Mouse (Mus musculus) urinary bladder, postnatal 36 days (tissue): ENCODE data around the gene Irf2bpl.

Experiments used
- DNase-seq, 2 experiments: peaks; one replicate each; pipeline ENCODE4 v3.0.0; 2022; ENCODE audit warnings: low spot score in 2 of 2, mixed read lengths in 1 of 2

Gene Irf2bpl

DNA sequence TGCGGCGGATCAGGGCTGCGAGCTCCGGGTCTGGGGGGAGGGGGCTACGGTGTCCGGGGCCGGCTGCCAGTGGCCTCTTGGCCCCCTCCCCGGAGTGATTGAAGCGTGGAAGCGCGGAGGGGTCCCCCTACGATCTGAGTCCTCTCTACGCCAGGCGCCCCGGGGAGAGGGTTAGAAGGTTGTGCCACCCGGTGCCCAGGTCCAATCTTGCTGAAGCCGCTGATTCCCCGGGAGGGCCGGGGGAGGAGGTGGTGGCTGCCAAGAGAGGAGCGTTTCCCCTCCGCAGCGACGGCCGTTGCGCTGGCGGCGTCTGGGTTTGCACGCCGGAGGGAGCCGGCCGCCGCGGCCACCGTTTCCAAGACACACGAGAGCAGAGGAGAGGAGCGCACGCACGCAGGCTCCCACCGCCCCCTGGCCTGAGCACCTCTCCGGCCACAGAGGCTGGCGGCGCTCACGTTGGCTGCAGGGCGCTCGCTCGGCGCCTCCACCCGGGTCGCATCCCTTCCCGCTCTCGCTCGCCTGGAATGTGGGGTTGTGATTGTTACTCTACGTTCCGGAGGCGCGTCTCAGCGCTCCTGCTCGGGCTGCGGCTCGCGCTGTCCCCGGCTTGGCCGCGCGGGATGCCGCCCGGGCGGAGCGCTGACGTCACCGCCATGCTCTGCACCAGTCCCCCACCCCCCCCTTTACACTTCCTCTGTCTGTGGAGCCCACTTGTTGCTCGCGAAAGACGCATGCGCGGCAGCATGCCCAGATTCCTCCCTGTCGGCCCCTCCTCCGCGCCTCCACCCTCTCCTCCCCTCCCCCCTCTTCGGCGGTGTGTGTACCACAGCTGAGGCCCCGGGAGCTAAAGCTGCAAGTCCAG, at the start of gene Irf2bpl:
Irf2bpl (minus strand) TSS at position 602 of the 862 bp plus-strand sequence.
- DNase-seq, result peak; percentile 98 to 99

DNA sequence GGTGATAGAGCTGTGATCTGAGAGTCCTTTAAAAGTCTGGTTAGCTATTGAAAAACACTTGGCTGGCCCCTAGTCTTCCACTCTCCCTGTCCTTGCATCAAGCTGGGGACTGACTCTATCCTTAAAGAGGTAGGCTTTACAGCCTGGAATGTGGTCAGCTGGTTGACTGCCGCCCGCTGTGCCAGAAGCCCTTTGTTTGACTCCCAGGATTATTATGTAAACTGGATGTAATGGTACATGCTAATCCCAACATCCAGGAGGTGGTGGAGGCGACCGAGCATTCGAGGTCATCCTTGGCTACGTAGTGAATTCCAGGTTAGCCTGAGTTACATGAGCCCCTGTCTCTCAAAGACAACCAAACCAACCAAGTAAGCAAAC, 48.0 kb upstream of the Irf2bpl start:
- DNase-seq, result peak in 1 of 2 experiments; percentile 73

DNA sequence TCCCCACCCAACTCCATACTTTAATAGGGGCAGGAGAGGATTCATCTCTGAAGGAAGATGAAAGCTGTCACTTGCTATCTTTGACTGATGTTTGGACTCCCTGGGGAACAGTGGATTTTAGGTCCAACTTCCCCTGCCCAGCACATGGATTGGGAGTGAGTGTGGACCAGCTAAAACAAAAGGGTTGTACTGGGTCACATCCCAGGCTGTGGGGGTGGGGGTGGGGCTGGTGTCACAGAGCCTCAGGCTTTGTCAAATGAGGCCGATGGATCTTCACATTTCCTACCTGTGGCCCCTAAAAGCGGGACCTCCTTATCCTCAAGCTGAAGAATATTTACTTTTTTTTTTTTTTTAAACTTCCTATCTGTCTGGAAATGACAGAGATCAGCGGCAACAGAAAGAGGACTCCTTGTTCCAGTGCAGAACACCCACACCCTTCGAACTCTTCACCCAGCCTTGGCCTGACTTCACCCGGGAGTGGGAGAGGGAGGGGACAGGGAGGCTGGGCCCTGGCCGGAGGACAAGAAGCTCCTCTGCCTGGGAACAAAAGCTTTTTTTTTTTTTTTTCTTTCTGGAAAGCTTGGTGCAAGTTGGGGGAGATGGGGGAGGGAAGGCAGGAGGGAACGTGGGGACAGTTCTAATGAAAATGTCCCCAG, 47.4 kb upstream of the Irf2bpl start:
- peak; percentile 54 to 85 for DNase-seq

DNA sequence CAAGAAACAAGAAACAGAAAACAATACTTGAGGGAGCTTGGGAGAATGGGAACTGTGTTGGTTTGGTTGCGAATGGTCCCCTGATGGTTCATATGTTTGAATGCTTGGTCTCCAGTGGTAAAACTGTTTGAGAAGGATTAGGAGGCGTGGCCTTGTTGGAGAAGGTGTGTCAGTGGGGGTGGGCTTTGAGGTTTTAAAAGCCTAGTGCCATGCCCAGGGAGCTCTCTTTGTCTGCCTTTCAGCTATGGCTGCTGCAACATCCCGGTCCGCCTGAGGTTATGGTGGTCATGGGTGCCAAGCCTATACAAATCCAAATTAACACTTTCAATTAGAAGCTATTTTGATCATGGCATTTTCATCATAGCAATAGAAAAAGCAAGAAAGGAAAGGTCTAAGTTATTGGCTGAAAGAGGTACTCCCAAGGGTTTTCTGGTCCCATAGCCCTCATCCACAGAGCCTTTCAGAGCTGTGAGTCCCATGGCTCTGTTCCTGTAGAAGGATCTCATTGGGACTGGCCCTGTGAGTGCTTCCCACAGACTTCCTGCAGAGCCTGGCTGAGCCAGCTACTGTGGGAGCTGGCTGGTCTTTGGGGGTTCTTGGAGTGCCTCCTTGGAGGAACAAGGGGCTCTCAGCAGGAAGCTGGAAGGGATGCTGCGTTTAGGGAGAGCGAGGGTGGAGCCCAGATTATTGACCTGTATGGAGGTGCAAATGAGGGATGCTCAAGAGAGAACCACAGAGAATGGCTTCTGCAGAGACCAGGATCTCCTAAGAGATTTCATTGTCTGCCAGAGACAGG, 46.5 kb upstream of the Irf2bpl start:
- no peak for DNase-seq

DNA sequence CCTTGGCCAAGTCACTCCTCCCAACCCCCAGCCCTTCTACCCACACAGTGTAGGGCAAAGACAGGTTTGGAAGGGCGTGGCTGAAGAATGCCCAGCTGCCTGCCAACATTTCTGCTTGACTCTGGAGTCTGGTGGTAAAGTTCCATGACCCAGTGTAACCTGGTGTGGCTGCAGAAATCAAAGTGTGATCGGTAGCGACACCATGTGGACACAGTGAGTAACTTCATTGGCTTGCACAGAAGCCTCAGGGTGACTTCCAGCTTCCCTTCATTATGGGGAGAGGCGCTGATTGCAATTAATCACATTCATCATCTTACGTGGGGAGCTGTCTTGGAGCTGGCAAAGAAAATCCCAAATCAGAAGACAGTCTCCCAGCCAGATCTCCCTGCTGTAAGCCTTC, 39.2 kb upstream of the Irf2bpl start:
- peak; percentile 76 to 79 for DNase-seq

DNA sequence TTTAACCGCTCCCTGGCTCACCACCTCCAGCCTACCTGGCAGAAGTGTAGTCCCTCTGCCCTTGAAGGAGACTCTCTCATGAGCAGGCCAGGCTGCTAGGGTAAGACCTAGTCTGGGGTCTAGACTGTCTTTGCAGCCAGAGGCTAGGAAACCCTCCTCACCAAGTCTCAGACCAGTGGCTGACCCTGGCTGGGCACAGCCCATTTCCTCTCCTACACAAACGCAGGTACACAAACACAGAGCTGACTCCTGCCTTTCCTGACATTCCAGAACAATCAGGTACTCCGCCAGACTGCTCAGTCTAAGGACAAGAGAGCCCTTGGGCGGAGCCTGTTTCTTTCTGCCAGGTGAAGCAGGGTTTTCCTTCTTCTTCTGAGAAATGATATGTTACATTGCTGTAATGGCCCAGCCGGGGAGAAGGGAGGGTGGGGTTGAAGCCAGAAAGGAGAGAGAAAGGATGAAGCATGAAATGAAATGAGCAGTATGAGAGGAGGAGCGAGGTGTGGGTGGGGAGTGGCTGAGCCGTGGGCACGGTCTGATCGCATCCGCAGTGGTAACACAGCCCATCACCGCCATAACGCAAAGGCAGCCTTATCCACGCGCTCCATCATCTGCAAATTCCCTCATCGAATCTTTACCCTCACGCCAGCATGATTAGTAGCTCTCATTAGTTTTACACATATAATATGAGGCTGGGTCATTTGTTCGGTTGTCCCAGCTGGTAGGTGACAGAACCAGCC, 34.6 kb upstream of the Irf2bpl start:
- no peak for DNase-seq

DNA sequence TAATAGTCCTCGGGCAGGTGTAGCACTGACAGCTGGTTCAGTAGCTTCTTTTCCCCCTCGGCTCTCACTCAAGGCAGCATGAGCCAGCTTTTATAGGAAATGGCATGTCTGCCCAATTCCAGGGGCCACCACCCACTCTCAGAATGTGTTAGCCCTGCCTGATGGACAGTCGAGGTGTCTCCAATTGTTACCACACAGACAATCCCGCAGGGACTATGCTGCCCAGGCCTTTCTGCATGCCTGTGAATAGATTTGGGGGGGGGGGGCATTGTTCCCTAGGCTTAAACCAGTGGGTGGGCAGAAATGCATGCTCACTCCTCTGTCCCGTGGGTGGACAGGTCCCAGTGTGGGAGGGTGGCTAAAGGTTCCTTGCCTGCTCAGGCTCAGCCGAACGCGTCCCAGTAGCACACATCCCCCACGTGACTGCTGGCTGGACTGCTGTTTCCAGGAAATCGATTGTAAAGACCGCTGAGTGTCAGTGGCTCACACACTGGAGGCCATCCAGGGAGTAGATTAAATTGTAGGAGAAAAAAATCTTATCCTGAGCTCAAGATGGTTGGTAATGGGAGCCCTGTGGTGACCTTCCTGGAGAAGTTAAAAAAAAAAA, 33.9 kb upstream of the Irf2bpl start:
- DNase-seq, result peak in 1 of 2 experiments; percentile 45

DNA sequence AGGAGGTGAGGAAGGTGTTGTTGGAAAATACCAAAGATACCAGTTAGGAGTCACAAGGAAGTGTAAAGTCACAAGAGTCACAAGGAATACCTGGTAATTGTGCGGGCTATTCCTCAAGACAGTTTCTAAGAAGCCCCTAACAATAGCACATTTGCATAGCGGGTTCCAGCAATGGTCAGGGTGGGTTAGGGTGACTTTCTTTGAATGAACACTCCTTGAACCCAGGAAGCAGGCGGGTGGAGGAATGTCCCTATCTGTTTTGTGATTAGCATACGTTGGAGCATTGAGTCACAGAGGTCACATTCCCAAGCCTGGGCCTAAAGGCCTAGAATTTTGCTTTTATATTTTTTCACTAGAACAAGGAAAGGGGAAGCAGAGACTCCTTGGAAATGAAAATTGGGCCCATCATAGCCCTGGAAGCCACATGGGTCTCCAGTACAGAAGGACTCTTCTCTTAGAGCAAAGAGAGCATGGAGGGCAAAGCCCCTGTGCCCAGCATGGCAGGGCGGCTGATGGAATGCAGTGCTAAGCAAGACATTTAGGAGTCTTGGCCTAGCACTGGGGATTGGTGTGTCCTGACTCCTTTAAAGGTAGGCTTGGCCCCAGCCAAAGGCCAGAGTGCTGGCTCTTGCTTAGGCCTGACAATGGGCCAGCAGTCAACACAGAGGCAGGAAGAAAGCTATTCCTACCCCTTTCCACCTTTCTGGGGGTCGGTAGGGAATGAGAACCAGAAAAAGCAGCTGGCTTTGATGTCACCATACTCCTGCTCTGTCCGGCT, 32.4 kb upstream of the Irf2bpl start:
- DNase-seq, result no peak

DNA sequence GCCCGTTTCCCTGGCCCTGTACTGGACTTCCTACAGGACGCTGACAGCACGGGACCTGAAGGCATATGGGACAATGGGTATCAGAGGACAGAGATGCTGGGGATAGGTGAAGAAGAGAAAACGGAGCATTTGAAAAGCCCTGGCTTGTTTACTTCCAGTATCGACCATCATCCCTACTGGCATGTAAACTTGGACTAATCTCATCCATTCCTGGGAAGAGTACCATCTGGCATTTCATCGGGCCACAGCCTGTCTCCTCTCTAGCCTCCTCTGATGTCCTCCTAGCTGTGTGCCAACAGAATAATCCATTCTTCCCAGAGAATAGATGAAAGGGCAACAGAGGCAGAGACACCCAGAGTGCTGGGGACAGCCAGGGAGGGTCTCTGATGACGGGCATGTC, 31.0 kb upstream of the Irf2bpl start:
- no peak for DNase-seq

DNA sequence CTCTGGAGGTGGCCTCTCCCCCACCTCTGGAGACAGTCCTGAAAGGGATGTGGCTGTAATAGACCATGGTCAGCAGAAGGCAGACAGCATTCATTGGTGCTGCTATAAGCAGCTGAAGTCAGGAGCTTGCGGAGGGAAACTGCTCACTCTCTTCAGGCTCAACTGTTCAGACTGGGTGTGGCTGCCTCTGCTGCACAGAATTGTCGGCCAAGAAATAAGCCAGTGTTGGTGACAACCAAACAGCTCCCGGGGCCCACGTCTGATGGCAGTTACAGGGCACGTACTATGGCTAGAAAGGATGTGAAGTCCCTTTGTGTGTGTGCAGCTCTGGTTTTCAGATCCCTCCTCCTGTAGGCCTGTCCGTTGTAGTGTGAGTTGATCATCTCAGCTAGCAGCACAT, 30.2 kb upstream of the Irf2bpl start:
- no peak for DNase-seq

DNA sequence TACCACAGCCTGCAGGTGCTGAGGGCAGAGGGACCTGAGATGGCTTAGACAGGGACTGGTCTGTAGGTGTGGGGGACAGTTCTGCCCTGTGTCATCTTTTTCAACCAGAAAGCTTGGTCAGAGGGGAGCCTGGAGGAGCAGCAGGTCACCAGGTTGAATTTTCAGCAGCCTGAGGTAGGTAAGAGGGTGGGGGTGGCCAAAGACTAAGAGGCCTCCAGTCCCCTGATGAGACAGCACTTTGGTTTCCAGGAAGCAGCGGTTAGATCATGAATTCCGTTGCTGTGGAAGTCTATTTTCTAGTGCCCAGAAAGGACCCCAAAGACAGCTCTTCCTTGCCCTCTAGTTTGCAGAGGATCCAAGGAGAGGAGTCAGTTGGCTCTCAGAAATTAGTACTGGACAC, 29.8 kb upstream of the Irf2bpl start:
- DNase-seq, result no peak

DNA sequence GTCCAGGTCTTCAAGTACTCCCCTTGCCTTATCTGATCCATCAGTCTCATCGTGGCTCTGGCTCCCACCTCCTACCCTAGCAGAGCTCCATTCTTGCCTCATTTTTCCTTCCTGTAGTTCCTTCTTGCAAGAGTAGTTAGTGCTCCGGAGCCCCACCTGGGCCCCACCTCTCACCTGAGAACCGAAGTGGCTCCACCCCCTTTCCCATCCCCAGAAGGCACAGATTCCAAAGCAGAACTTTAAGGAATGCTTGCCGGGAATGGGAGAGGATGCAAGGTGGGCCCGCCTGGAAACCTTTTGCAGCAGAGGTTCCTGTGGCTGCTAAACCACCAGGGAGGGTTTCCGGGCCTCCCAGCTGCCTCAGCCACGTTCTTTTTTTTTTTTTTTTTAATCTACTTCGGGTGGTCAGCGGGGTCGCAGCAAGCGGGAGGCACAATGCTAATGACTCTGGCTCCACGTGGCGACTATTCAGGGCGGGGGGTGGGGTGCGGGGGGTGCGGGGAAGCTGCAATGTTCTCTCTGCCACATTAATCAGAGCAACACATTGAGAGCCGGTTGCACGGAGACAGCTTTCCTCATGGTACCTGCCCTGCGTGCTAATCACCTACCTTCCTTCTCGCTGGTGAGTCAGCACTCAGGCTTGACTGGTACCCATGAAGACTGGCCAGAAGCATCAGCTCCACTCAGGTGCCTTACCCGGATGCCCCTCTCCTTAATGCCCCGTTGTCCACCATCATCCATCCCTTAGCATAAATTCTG, 27.9 kb upstream of the Irf2bpl start:
- DNase-seq, result no peak

DNA sequence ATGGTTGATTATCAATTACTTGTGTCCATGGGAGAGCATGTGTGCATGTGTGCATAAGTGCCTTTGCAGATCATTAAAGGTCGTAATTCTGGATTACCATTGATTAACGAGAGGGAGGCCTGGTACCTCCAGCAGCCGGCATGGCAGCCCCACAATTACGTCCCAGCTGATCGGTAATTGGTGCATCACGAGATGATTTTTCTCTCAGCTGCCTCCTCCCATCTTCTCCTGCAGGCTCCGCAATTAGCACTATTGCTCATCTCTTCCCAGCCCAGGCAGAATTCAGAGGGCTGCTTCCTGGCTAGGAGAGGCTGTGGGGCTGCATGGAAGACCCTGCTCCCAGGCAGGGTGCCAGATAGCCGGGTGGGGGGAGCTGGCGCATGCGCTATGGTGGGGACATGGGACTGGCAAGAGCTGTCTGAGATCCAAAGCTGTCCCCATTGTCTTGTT, 26.9 kb upstream of the Irf2bpl start:
- DNase-seq, result no peak

DNA sequence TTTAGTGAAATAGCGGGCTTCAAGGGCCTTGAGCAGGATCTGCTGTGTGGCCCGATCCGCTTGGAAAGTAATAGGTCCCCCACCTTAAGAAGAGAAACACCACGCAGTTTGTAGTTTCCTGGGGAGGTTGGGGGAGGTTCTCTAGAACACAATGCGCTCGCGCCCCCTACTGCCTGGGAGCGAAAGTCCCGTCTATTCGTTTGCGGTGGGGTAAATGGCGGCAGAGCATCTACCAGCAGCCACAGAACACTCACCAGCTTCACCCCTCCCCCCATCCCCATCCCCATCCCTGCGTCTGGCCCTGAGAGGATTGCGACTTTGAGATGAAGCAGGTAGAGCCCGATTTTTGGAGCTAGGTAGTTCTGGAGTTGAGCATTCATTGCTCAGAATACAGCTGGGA, 21.8 kb upstream of the Irf2bpl start:
- peak; percentile 72 to 85 for DNase-seq

DNA sequence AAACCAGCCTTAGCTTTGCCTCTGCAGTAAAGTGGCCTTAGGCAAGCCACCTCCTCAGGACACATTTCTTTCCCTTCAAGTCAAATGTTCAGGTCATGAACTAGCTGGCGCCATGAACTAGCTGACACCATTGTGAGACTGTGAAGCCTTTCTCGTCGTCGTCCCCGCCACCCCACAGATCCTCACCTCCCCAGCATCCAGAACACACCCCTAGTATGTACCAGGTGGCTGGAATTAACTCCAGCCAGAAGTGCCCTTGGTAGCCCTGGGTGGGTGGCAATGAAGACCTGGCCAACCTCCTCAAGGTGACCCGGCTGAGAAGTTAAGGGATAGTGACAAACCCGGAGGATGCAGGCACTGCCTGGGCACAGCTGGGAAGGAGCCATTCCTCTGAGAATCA, 21.3 kb upstream of the Irf2bpl start:
- DNase-seq, result no peak

DNA sequence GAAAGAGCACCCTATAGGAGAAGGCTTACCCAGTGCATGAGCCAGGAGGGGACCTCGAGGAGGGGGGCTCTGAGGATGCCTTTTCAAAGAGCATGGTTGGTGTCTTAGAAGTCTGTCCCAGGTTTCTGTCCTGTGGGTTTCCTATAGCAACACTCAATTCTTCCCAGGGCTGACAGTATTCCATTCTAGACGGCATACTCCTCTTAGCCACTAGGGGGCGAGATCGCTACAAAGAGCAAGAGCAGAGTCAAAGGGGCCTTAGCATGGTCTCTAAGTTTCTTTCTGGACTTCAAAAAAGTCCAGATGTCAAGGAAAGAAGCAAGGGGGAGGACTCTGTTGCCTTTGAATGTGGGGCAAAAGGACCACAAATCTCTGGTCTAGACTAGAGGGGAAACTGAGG, 20.6 kb upstream of the Irf2bpl start:
- DNase-seq, result no peak

DNA sequence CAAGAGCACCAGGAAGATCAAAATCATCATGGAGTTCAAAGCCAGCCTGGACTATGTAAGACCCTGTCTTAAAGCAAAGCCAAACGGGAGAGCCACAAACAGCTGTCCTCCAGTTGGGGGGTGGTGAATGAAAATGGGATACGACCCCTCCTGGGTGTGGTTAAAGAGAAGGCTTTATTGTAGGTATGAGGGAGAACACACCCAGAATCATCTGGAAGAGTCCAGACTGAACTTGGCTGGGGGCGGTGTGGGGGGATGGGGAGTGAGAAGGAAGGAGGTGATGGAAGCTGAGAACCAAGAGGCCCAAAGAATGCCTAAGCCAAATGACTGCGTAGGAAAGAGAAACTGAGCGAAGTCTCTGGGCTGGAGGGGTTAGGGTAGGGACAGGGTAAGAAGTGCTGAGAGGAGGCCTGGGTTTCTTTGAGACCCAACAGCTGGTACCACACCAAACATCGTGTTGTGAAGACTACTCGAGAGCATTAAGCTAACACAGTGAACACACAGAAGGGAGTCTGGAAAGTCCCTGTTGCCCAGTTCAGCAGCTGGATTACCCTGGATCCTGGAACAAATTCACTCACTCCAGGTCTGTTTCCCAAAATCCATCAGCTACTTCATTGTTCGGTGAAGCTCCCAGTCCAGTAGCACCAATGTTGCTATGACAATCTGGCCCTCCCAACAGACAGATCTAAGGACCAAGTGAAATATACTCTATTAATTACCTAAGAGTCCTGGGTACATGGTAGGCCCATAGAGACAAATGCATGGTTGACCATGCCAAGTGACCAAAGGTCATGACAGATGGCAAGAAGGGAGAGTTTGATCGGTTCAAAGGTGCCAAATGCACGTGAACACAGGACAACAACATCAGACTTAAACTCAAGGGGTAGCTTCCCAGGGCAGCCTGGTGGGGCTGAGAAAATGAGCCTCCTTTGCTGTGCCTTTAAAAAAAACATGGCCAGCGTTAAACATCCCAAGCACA, 19.5 kb upstream of the Irf2bpl start:
- no peak for DNase-seq

DNA sequence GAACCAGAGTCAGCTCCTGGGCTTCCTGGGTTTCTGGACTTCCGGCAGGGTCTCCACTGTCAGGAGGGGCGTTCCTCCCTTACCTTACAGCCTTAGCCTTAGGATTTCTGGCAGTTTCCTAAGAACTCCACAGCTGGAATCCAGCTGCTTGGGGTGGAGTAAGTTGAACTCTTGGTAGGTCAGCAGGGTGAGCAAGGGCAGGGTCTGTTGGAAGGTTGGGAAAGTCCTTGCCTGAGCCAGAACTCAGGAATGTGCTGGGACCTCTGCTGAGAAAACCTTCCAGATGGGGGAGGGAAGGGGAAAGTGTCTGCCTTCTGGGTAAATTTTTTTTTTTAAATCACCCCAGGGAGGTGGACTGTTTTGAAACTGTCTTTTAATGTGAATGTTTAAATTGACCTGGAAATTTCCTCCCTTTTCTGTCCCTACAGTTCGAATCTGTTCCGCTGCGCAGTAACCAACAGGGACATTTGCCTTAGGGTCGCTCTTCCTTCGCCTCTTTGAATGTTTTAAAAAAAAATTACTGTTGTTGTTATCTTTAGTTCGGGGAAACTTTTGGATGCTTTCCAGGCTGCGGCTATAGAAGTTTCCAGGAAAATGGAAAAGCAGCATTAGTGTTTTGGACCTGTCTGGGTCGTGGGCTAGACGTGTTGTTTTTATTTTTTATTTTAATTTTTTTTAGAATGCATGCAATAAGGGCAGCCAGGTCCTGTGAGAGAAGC, 15.0 kb upstream of the Irf2bpl start:
- DNase-seq, result peak in 1 of 2 experiments; percentile 61
